Mouse (Mus musculus) T-helper 17 cell (primary cell): ENCODE results near the gene AI661453.
"Not testable (repeated sequence)": the region's sequence is repeated elsewhere in the genome, so short reads cannot be mapped to it uniquely, and the experiment has no call there.

Source experiments
- in situ Hi-C, 2 experiments: fragments of 300-600 bp; cut with MboI, MseI; formaldehyde crosslinking; loops; 1 replicate in 1 of 2; 2 replicates in 1 of 2; pipeline ENCODE4 v1.15.1; 2025; ENCODE audit warnings: high pct_unique_total_duplicates in 2 of 2

The AI661453 gene

GRCm38 (mm10) chr17:47494132-47494531 lies 57.7 kb downstream of the AI661453 start:
- in situ Hi-C loops, result loop anchor here in 1 of 2 experiments (10.0 kb wide), 1 partner anchor 839 kb away; the partner anchor contains the start of gene Cul7

DNA sequence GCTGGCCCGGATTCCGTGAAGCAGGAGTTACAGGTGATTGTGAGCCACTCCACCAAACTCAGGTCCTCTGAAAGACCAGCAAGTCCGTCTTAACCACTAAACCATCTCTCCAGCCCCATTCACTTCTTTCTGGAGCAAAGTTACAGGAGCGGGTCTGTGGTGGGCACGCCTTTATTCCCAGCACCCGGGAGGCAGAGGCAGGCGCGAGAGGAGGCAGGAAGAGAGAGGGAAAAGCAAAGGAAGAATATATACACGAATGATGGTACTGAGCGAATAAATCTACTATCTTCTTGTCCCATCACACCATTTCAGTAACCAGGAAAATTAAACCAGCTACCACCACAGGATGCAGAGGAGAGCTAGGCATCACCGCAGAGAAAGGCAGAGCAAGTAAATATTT lies 65.1 kb downstream of the AI661453 start:
- in situ Hi-C loops, result no loop called here

- in situ Hi-C loops, result no loop called here
These were observed 65.7 kb downstream of the AI661453 start, which contains the start of gene Taf8 for GRCm38 (mm10) chr17:47501946-47502706. Gene Taf8, minus strand, starts transcription at chr17:47502292.

DNA sequence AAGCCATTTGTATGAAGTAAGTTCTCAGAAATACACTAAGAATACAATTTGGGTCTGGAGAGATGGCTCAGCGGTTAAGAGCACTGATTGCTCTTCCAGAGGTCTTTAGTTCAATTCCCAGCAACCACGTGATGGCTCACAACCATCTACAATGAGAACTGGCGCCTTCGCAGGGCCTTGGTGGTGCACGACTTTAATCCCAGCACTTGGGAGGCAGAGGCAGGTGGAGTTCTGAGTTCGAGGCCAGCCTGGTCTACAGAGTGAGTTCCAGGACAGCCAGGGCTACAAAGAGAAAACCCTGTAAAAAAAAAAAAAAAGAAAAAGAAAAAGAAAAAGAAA lies 66.3 kb downstream of the AI661453 start:
- in situ Hi-C loops, result not testable (repeated sequence)

GRCm38 (mm10) chr17:47503689-47504088 lies 67.3 kb downstream of the AI661453 start:
- in situ Hi-C loops, result no loop called here

DNA sequence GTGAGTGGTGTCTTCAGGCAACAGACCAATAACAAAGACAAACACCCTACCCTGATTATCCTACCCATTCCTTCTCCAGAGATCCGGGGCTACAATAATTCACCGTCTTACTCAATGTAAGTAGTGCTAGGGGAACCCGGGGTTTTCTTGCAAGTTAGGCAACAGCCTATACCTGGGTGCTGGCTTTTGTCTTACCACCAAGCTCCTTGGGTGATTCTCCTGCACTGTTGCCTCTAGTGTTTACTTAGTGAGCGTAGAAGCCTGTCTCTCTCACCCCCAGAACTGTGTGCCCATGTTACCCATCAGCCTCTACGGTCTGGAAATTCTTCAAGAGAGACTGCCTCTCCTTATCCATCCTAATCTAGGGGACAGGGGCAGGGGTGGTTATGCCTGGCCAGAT lies 67.8 kb downstream of the AI661453 start:
- in situ Hi-C loops, result no loop called here

- in situ Hi-C loops, result loop anchor here in 1 of 2 experiments (5.0 kb wide), 1 partner anchor 187 kb away; the partner anchor contains the start of genes Gm21981 and Prickle4
These were observed 68.5 kb downstream of the AI661453 start, which contains the start of gene Ccnd3 for GRCm38 (mm10) chr17:47504941-47505346. Gene Ccnd3, plus strand, starts transcription at chr17:47505051.

GRCm38 (mm10) chr17:47505566-47505965 lies 69.2 kb downstream of the AI661453 start:
- in situ Hi-C loops, result loop anchor here in 1 of 2 experiments (5.0 kb wide), 1 partner anchor 187 kb away; the partner anchor contains the start of genes Gm21981 and Prickle4

GRCm38 (mm10) chr17:47506042-47506441 lies 69.6 kb downstream of the AI661453 start:
- in situ Hi-C loops, result loop anchor here in 1 of 2 experiments (5.0 kb wide), 1 partner anchor 186 kb away; the partner anchor contains the start of genes Gm21981 and Prickle4

DNA sequence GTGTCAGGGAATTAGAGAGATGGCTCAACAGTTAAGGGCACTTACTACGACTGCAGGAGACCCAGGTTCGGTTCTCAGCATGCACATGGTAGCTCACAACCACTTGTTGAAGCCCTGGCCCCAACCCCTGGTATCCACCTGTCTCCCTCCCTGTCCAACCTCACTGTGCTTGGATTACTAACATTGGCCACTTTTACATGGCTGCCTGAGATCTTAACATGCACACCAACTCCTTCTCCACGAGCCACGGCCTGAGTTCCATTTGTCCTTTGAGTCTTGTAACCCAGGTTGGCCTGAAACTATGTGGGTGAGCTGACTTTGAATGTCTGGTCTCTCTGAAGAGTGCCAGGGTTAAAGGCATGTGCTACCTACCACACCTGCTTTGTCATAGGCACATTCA lies 70.3 kb downstream of the AI661453 start:
- in situ Hi-C loops, result loop anchor here in 1 of 2 experiments (5.0 kb wide), 1 partner anchor 186 kb away; the partner anchor contains the start of genes Gm21981 and Prickle4

DNA sequence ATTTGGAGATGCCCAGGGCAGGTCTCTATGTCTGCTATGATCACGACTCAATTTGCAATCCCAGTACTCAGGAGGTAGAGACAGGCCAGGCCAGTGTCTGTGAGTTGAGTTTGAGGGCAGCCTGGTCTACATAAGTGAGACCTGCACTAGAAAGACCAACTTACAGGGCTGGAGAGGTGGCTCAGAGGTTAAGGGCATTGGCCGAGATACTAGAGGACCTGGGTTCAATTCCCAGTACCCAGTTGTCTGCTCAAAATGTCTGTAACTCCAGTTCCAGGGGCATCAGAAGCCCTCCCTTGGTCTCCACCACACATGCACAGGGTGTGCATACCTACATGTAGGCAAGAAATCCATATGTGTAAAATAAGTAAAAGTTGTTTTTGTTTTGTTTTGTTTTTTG lies 71.1 kb downstream of the AI661453 start:
- in situ Hi-C loops, result loop anchor here in 1 of 2 experiments (5.0 kb wide), 1 partner anchor 185 kb away; the partner anchor contains the start of genes Gm21981 and Prickle4

- in situ Hi-C loops, result loop anchor here in 1 of 2 experiments (5.0 kb wide), 1 partner anchor 184 kb away; the partner anchor contains the start of genes Gm21981 and Prickle4
These were observed 71.7 kb downstream of the AI661453 start for GRCm38 (mm10) chr17:47508012-47508608.

DNA sequence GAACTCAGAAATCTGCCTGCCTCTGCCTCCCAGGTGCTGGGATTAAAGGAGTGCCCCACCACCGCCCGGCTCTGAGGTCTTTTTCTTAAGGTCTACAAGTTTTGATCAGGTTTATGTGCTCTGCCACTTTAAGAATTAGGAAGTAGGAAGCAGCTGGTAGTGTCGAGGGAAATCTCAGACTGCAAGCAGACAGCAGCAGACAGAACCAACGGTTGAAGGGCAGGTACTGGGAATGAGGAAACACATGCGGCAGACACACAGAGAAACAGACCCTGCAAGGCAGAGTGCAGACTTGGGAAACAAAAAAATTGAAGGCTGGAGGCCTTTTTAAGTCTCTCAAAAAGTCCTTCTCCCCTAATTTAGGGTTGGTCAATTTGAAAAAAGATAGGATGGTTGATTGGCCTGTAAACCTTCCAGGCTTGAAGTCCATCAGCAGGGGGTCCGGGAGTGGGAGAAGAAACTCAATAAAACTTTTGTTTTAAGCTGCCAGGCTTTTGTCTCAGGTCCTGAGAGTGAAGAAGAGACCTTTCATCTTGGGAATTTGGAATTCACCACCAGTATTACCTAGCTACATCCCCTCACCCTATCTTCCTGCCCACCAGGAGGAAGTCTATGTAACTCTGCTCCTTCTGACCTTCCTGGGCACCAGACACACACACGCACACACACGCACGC lies 72.8 kb downstream of the AI661453 start:
- in situ Hi-C loops, result loop anchor here in 1 of 2 experiments (5.0 kb wide), 1 partner anchor 183 kb away; the partner anchor contains the start of genes Gm21981 and Prickle4

- in situ Hi-C loops, result loop anchor here (5.0 to 10.0 kb wide), 3 partner anchors 81 to 783 kb away; partner anchors contain the start of gene Treml2 (in 1 of the 2)
These were observed 75.0 kb downstream of the AI661453 start for GRCm38 (mm10) chr17:47511111-47512020.

DNA sequence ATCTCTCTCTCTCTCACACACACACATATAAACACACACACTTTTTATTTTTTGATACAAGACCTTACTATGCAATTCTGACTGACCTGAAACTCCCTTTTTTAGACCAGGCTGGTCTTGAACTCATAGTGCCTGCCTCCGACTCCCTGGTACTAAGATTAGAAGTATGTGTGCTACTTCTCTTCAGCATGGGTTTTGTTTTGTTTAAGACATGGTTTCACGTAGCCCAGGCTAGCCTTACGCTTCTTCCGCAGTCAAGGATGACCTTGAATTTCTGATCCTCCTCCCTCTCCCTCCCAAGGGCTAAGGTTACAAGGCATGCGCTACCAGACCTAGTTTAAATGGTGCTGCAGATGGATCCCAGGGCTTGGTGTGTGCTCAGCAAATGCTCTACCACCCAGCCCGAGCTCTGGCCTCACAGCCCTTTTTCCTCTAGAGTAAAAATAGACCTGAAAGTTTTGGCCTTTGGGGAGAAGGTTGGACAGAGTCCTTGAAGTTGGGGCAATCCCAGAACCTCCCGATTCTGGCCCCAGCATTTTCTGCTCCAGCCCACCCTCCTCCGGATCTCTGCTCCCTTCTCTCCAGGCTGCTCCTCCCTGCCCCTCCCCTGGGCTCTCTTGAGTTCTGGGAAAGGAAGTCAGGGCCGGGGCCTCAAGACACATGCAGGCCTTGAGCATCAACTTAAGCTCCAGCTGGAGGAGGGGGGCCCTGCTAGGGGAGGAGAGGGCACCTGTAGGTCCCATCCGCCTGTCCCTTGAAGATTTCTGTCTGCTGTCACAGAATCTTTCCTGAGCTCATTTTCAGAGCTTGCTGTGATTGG lies 76.8 kb downstream of the AI661453 start:
- in situ Hi-C loops, result loop anchor here (5.0 to 10.0 kb wide), 3 partner anchors 79 to 782 kb away; partner anchors contain the start of gene Treml2 (in 1 of the 2)

GRCm38 (mm10) chr17:47515180-47515844 lies 78.9 kb downstream of the AI661453 start:
- in situ Hi-C loops, result loop anchor here in 1 of 2 experiments (10.0 kb wide), 1 partner anchor 779 kb away; the partner anchor contains the start of gene Treml2

DNA sequence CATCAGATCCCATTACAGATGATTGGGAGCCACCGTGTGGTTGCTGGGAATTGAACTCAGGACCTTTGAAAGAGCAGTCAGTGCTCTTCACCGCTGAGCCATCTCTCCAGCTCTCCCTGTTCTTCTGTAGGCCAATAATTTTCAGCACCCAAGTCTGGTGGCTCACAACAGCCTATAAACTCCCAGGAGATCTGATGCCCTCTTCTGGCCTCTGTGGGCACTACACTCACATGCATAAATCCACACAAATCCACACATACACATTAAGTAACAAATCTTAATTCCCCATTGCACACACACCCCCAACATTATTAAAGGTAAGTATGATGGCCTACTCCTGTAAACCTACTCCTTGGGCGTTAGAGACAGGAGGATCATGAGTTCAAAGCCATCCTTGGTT lies 79.8 kb downstream of the AI661453 start:
- in situ Hi-C loops, result loop anchor here in 1 of 2 experiments (10.0 kb wide), 1 partner anchor 779 kb away; the partner anchor contains the start of gene Treml2

- in situ Hi-C loops, result loop anchor here in 1 of 2 experiments (10.0 kb wide), 1 partner anchor 777 kb away; the partner anchor contains the start of gene Treml2
These were observed 81.8 kb downstream of the AI661453 start for GRCm38 (mm10) chr17:47518205-47518604.
